Mouse (Mus musculus): ENCODE measurements around the gene Rab31.

The Rab31 gene

GRCm38 (mm10) chr17:65706220-65706619 lies 66.3 kb downstream of the Rab31 start:
- peak; percentile 66 for DNase-seq (ENCODE audit: low read depth, low spot score)

- peak; percentile 69 for DNase-seq (ENCODE audit: low read depth, low spot score)
Measured at GRCm38 (mm10) chr17:65703527-65704391, 68.8 kb downstream of the Rab31 start.

GRCm38 (mm10) chr17:65701797-65702566 lies 70.6 kb downstream of the Rab31 start:
- peak; percentile 97 for DNase-seq (ENCODE audit: low read depth, low spot score)

GRCm38 (mm10) chr17:65701356-65701755 lies 71.2 kb downstream of the Rab31 start:
- peak; percentile 38 for DNase-seq (ENCODE audit: low read depth, low spot score)

GRCm38 (mm10) chr17:65700060-65700459 lies 72.5 kb downstream of the Rab31 start:
- DNase-seq (ENCODE audit: low read depth, low spot score) = no peak

- no peak for DNase-seq (ENCODE audit: low read depth, low spot score)
Measured at GRCm38 (mm10) chr17:65697791-65698463, 74.6 kb downstream of the Rab31 start.

- no peak for DNase-seq (ENCODE audit: low read depth, low spot score)
Measured at GRCm38 (mm10) chr17:65696939-65697338, 75.6 kb downstream of the Rab31 start.

GRCm38 (mm10) chr17:65692276-65692675 lies 80.3 kb downstream of the Rab31 start:
- DNase-seq (ENCODE audit: low read depth, low spot score) = no peak

GRCm38 (mm10) chr17:65683731-65684130 lies 88.8 kb downstream of the Rab31 start:
- DNase-seq (ENCODE audit: low read depth, low spot score) = no peak

- DNase-seq (ENCODE audit: low read depth, low spot score) = no peak
Measured at GRCm38 (mm10) chr17:65683316-65683715, 89.2 kb downstream of the Rab31 start.

- DNase-seq (ENCODE audit: low read depth, low spot score) = no peak
Measured at GRCm38 (mm10) chr17:65682071-65682680, 90.4 kb downstream of the Rab31 start.

GRCm38 (mm10) chr17:65681516-65681915 lies 91.0 kb downstream of the Rab31 start:
- DNase-seq (ENCODE audit: low read depth, low spot score) = no peak

- no peak for DNase-seq (ENCODE audit: low read depth, low spot score)
Measured at GRCm38 (mm10) chr17:65680801-65681412, 91.6 kb downstream of the Rab31 start.

- no peak for DNase-seq (ENCODE audit: low read depth, low spot score)
Measured at GRCm38 (mm10) chr17:65679806-65680446, 92.6 kb downstream of the Rab31 start.

- DNase-seq (ENCODE audit: low read depth, low spot score) = peak; percentile 45
Measured at GRCm38 (mm10) chr17:65677742-65678141, 94.8 kb downstream of the Rab31 start.

- DNase-seq (ENCODE audit: low read depth, low spot score) = no peak
Measured at GRCm38 (mm10) chr17:65676536-65676935, 96.0 kb downstream of the Rab31 start.

- DNase-seq (ENCODE audit: low read depth, low spot score) = no peak
Measured at GRCm38 (mm10) chr17:65675985-65676384, 96.6 kb downstream of the Rab31 start.

GRCm38 (mm10) chr17:65674710-65675171 lies 97.8 kb downstream of the Rab31 start:
- peak; percentile 55 for DNase-seq (ENCODE audit: low read depth, low spot score)

GRCm38 (mm10) chr17:65672926-65673325 lies 99.6 kb downstream of the Rab31 start:
- DNase-seq (ENCODE audit: low read depth, low spot score) = no peak

- no peak for DNase-seq (ENCODE audit: low read depth, low spot score)
Measured at GRCm38 (mm10) chr17:65669061-65669460, 103.5 kb downstream of the Rab31 start.

- no peak for DNase-seq (ENCODE audit: low read depth, low spot score)
Measured at GRCm38 (mm10) chr17:65667792-65668191, 104.8 kb downstream of the Rab31 start.

All from ZHBTc4 (cell line).